In the genomic region with DNA sequence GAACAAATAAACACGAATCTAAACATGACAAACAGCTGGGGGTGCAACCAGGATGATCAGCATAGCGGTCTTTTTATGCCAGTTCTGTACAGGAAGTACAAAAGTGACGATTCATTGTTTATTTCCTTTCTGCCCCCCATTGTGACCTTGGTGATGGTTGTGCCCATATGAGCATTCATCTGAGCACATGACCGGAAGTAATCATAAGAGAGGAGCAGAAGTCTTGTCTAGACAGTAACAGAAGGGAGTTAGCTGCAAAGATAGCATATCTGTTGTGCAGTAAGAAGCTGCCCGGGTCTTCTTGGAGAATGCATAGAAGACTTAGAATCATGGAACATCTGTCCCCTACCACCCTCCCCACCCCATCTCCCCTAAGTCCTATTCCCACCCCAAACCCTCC, we compare ENCODE assay signal across 14 mouse cellular contexts. TPM values are rescaled to one million over a fixed set of nuclear protein-coding genes. Genes with fewer than 3 reads are reported as not detected.
A peak's percentile ranks its signal among the peaks of the same experiment; 100 is the strongest.
DNase-seq lines count a peak whose midpoint lies in the region; ATAC-seq lines count a peak whose summit lies in the region.
"Had no signal": no experiment of that assay in that cellular context is flagged by ENCODE, and none has a peak within 500 bp of the region (broad histone marks: within the 10 kb centered on the region; RNA-seq: fewer than 3 reads in every experiment).

No protein-coding gene starts in this region.

- no peak overlapping the region for H3K4me3 ChIP-seq in intestine, embryonic 14.5 days (ENCODE audit: low read depth, low read length)
- no peak overlapping the region for H3K4me3 ChIP-seq in intestine, embryonic 15.5 days (replicated peaks)
- no peak overlapping the region for H3K4me3 ChIP-seq in liver, embryonic 15.5 days (replicated peaks)
- H3K4me3 ChIP-seq: hindbrain, embryonic 13.5 days; left cerebral cortex, adult 2 months had no signal

- ATAC-seq in intestine, embryonic 14.5 days (replicated peaks; ENCODE audit: low FRiP score, low TSS enrichment, low read depth): no peak
- no peak for ATAC-seq in intestine, embryonic 15.5 days
- ATAC-seq in liver, embryonic 15.5 days (ENCODE audit: insufficient read depth): peak; percentile 51; the same call in 1 of the 2 replicates
- ATAC-seq: forebrain, embryonic 16.5 days had no signal

- H3K27ac ChIP-seq in intestine, embryonic 14.5 days (ENCODE audit: low read depth): no peak overlapping the region
- H3K27ac ChIP-seq in intestine, embryonic 15.5 days: no peak overlapping the region
- no peak overlapping the region for H3K27ac ChIP-seq in liver, embryonic 15.5 days (replicated peaks)
- H3K27ac ChIP-seq: hindbrain, embryonic 13.5 days; left cerebral cortex, adult 2 months had no signal

- no peaks in the 10 kb centered on the region for H3K4me1 ChIP-seq in intestine, embryonic 14.5 days (replicated peaks; ENCODE audit: control insufficient read depth, insufficient read depth, low read length)
- H3K4me1 ChIP-seq in intestine, embryonic 15.5 days (replicated peaks): no peaks in the 10 kb centered on the region
- peaks cover 22% of the 10 kb centered on the region for H3K4me1 ChIP-seq in liver, embryonic 15.5 days (replicated peaks)
- H3K4me1 ChIP-seq: hindbrain, embryonic 13.5 days had no signal

- intact Hi-C loops in left cerebral cortex, postnatal 14 days (cut with DNase I): no loop called here

- H3K27me3 ChIP-seq in intestine, embryonic 14.5 days (replicated peaks; ENCODE audit: control insufficient read depth, insufficient read depth, low read length): no peaks in the 10 kb centered on the region
- H3K27me3 ChIP-seq in intestine, embryonic 15.5 days (replicated peaks): no peaks in the 10 kb centered on the region
- no peaks in the 10 kb centered on the region for H3K27me3 ChIP-seq in liver, embryonic 15.5 days
- H3K27me3 ChIP-seq: hindbrain, embryonic 13.5 days had no signal

- no peaks in the 10 kb centered on the region for H3K9me3 ChIP-seq in intestine, embryonic 14.5 days (ENCODE audit: control insufficient read depth, low read length)
- H3K9me3 ChIP-seq in intestine, embryonic 15.5 days: no peaks in the 10 kb centered on the region
- no peaks in the 10 kb centered on the region for H3K9me3 ChIP-seq in liver, embryonic 15.5 days (replicated peaks)
- H3K9me3 ChIP-seq: hindbrain, embryonic 13.5 days had no signal

- peaks cover 59% of the 10 kb centered on the region for H3K36me3 ChIP-seq in intestine, embryonic 14.5 days (ENCODE audit: control insufficient read depth, insufficient read depth, low read length)
- H3K36me3 ChIP-seq in intestine, embryonic 15.5 days: peaks cover 19% of the 10 kb centered on the region
- peaks cover 7% of the 10 kb centered on the region for H3K36me3 ChIP-seq in liver, embryonic 15.5 days (replicated peaks)

- DNase-seq in intestine, embryonic 14.5 days (ENCODE audit: low spot score): peak; percentile 32
- peak; percentile 86 for DNase-seq in 416B (ENCODE audit: low read depth)
- DNase-seq in T-cell, adult 2 months (ENCODE audit: low spot score): peak; percentile 61
- no peak for DNase-seq in left cerebral cortex, adult 18-20 months (ENCODE audit: low spot score in 2 of 2)
- no peak for DNase-seq in left cerebral cortex, postnatal 14 days (ENCODE audit: low spot score in 2 of 2)
- DNase-seq in adrenal gland, adult (ENCODE audit: inconsistent age in 2 of 2, low spot score in 1 of 2): no peak
- DNase-seq: cerebellum, adult 11-12 months; gastrocnemius, postnatal 14 days; kidney, postnatal 25 days had no signal

- no peak overlapping the region for H3K9ac ChIP-seq in intestine, embryonic 14.5 days (ENCODE audit: low read length)
- no peak overlapping the region for H3K9ac ChIP-seq in intestine, embryonic 15.5 days
- no peak overlapping the region for H3K9ac ChIP-seq in liver, embryonic 15.5 days
- H3K9ac ChIP-seq: hindbrain, embryonic 13.5 days had no signal

- no peak overlapping the region for H3K4me2 ChIP-seq in intestine, embryonic 14.5 days (ENCODE audit: low read length)
- no peak overlapping the region for H3K4me2 ChIP-seq in intestine, embryonic 15.5 days (replicated peaks)
- no peak overlapping the region for H3K4me2 ChIP-seq in liver, embryonic 15.5 days
- H3K4me2 ChIP-seq: hindbrain, embryonic 13.5 days had no signal

- WGBS in intestine, embryonic 14.5 days: 77% methylated on average over 5 of the region's 5 CpGs
- WGBS in intestine, embryonic 15.5 days: 74% methylated on average over 5 of the region's 5 CpGs
- 26% methylated on average over 5 of the region's 5 CpGs for WGBS in liver, embryonic 15.5 days (ENCODE audit: insufficient replicate concordance)

RNA-seq across cellular contexts. Expression of a gene that starts 19.0 kb away (rescaled TPM):
- 32.5 and 32.8 TPM in 2 replicates for polyA plus RNA-seq in intestine, embryonic 14.5 days (2014; fragmentation: Nextera tagmentation; extraction: Ambion mirVana)
- 30.9 and 33.9 TPM in 2 replicates for polyA plus RNA-seq in intestine, embryonic 15.5 days (2015; fragmentation: Nextera tagmentation; extraction: Ambion mirVana)
- 9.0 and 9.1 TPM in 2 replicates for polyA plus RNA-seq in liver, embryonic 15.5 days (2015; fragmentation: Nextera tagmentation; extraction: Ambion mirVana)
- total RNA-seq in left cerebral cortex, adult 18-20 months (2021): 10 to 100 TPM; 23.9 to 30.1 TPM
- 10 to 100 TPM; 28.3 to 34.5 TPM for total RNA-seq in left cerebral cortex, postnatal 14 days (2021)

RNA-seq across cellular contexts. Expression of a gene that starts 59.5 kb away (rescaled TPM):
- 12.6 and 14.1 TPM in 2 replicates for polyA plus RNA-seq in intestine, embryonic 14.5 days (2014; fragmentation: Nextera tagmentation; extraction: Ambion mirVana)
- 11.1 and 11.9 TPM in 2 replicates for polyA plus RNA-seq in intestine, embryonic 15.5 days (2015; fragmentation: Nextera tagmentation; extraction: Ambion mirVana)
- 18.0 and 20.1 TPM in 2 replicates for polyA plus RNA-seq in liver, embryonic 15.5 days (2015; fragmentation: Nextera tagmentation; extraction: Ambion mirVana)
- total RNA-seq in left cerebral cortex, adult 18-20 months (2021): under 1 TPM in 1 of 2 experiments, not detected in 1; 0.12 TPM
- total RNA-seq in left cerebral cortex, postnatal 14 days (2021): under 1 TPM in 1 of 2 experiments, not detected in 1; 0.25 TPM
- total RNA-seq: left cerebral cortex, adult 2 months had no signal

RNA-seq across cellular contexts. Expression of a gene that starts 59.6 kb away (rescaled TPM):
- polyA plus RNA-seq in intestine, embryonic 14.5 days (2014; fragmentation: Nextera tagmentation; extraction: Ambion mirVana): 83.5 and 85.0 TPM in 2 replicates
- 79.0 and 81.9 TPM in 2 replicates for polyA plus RNA-seq in intestine, embryonic 15.5 days (2015; fragmentation: Nextera tagmentation; extraction: Ambion mirVana)
- 36.2 and 39.4 TPM in 2 replicates for polyA plus RNA-seq in liver, embryonic 15.5 days (2015; fragmentation: Nextera tagmentation; extraction: Ambion mirVana)
- 10 to 100 TPM; 29.4 TPM for total RNA-seq in left cerebral cortex, adult 18-20 months (2021)
- 10 to 100 TPM; 37.4 to 38.2 TPM for total RNA-seq in left cerebral cortex, postnatal 14 days (2021)

Comparison
In these comparisons a context has a peak if more than half of its experiments do, and no peak if none do; other contexts are left out.
1. DNase-seq: peak in intestine, embryonic 14.5 days (single experiment), 416B (single experiment) and T-cell, adult 2 months (single experiment); none in left cerebral cortex, adult 18-20 months (0 of 2), left cerebral cortex, postnatal 14 days (0 of 2) and adrenal gland, adult (0 of 2).